Mouse (Mus musculus): Measurements from ENCODE around the gene Sft2d2.

- TF ChIP-seq CTCF (IDR thresholded peaks at IDR 0.05), result no peak
- TF ChIP-seq EP300 (IDR thresholded peaks at IDR 0.05), result no peak
Observed at GRCm38 (mm10) chr1:165235846-165236245, 41.6 kb upstream of the Sft2d2 start.

All from lung, postnatal 0 days (tissue).